Mouse (Mus musculus) megakaryocyte progenitor cell, adult 5-6 weeks (primary cell): ENCODE measurements around the gene Dera. TPM values are rescaled to one million over a fixed set of nuclear protein-coding genes. Genes with fewer than 3 reads are reported as not detected.
"Not testable (repeated sequence)": the region's sequence is repeated elsewhere in the genome, so short reads cannot be mapped to it uniquely, and the experiment has no call there.

Source experiments
- ATAC-seq: replicated peaks from 2 replicates; pipeline ENCODE4 v1.8.0; 2016; ENCODE audit warnings: mild to moderate bottlenecking, moderate TSS enrichment, inconsistent platforms; ENCODE audit not compliant: poor library complexity
- total RNA-seq, 2 experiments: library from RNA; stranded (forward) in 1 of 2; stranded (reverse) in 1 of 2; fragments of 157-497, 149-512 nt in 1 of 2; fragments of 200-1000 nt in 1 of 2; gene quantifications; 2 replicates each; pipeline versions ENCODE4 v1.2.3 to v1.2.4; 2015 to 2017

The Dera gene
- total RNA-seq (2015) (55.1 and 55.4 TPM in 2 replicates), total RNA-seq (2017) (58.5 and 71.7 TPM in 2 replicates)

GRCm38 (mm10) chr6:137754056-137754856, at the start of gene Dera:
Gene Dera (plus strand): TSS chr6:137754546.
- peak; percentile 95 for ATAC-seq

- ATAC-seq, result no peak
Measured at GRCm38 (mm10) chr6:137706209-137706608, 48.1 kb upstream of the Dera start.

- not testable (repeated sequence) for ATAC-seq
Measured at GRCm38 (mm10) chr6:137708726-137709405, 45.5 kb upstream of the Dera start.

GRCm38 (mm10) chr6:137710179-137711037, 43.9 kb upstream of the Dera start:
- no peak for ATAC-seq

DNA sequence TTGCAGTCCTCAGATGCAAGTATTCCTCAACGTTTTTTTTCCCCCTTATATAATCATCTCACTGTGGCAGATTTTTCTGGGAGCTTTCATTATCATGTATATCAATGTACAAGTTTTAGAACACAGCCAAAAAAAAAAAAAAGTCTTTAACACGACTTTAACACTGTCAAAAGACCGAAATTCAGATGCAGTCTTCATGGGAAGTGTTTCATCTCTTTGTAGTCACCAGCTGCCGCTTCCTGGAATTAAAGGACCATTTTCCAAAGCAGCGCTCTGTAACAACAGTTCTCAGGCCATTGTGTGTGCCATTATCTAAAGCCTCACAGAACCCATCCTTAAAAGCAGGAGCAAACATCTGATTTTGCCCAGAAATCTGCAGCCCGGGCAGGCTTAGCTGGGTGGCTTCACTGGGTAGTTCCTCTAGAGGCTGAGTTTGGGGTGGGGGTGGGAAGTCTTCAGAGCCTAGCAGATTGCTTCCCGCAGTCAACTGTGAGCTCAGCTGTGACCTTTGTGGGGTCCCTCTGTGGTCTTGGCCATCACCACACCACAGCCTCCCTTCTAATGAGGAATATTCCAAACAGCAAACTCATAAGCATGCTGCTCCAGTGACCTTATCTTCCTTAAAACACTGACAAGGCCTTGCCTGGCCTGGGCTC, 41.6 kb upstream of the Dera start:
- ATAC-seq, result no peak

- no peak for ATAC-seq
Measured at GRCm38 (mm10) chr6:137713310-137713664, 41.1 kb upstream of the Dera start.

GRCm38 (mm10) chr6:137716802-137717201, 37.5 kb upstream of the Dera start:
- ATAC-seq, result 0 out of 2 replicates have a peak, but pooled peaks have one; percentile 9

DNA sequence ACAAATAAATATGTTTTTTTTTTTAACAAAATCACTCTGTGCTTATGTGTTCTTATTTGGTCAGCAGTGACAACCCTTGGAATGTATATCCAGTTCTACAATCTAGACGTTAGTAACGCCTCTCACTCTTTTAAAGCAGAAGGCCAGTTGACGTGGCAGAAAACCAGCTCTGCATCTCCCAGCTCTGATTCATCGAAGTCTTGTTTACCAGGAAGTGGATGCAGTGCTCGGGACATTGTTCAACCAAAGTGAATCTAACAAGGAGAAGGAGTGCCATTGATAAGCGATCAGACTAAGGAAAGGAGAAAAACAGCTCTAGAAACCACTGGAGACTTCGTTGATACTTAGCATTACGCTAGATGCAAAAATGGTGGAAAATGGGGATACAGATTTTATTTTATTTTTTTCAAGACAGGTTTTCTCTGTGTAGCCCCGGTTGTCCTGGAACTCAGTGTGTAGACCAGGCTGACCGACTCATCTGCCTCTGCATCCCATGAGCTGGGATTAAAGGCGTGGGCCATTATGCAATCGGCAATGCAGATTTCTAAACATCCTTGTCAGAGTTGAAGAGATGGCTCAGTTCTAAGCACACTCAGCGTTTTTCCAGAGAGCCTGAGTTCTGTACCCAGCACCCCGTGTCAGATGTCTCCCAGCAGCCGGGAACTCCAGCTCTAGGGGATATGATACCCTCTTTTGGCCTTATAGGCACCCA, 32.0 kb upstream of the Dera start:
- ATAC-seq, result peak; percentile 29; the same call in 1 of the 2 replicates

DNA sequence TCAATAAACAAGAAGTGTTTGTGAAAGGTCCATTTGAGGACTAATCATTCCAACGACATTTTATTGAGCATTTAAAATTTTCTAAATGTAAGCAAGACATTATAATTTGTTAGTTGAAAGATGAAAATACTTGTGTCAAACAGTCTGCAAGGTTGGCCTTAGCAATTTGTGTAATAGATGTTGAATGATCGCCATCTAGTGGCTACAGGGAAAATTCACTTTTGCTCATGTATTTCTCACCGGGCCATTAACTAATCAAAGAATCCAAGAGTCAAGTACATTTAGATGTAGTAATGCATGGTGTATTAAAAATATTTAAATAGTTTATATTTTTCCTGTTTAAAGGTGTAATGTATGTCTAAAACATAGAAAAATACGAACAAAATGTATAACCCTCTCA, 30.4 kb upstream of the Dera start:
- peak; percentile 92 for ATAC-seq

DNA sequence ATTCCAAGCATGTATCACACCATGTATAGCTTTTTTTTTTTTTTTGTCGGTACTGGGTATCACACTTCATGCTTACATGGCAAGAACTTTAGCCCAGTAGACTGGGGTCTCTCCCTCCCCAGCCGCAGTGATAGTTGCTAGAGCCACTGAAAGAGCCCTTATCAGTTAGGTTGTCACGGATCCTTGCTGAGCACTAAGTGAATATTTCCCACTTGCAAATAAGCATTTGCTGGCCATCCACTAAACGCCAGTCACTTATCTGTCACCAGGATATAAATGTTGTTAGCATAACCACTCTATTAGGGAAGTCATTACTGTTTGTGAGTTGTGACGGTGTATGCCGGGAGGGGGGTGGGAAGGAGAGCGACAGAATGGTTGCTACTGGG, 19.9 kb upstream of the Dera start:
- peak; percentile 56 for ATAC-seq

- peak; percentile 94 for ATAC-seq
Measured at GRCm38 (mm10) chr6:137734846-137735609, 19.3 kb upstream of the Dera start, which contains the start of gene Strap. Gene Strap (plus strand): TSS chr6:137735078.

GRCm38 (mm10) chr6:137735671-137736238, 18.6 kb upstream of the Dera start:
- ATAC-seq, result peak; percentile 2

- peak; percentile 44; the same call in 1 of the 2 replicates for ATAC-seq
Measured at GRCm38 (mm10) chr6:137740972-137741371, 13.4 kb upstream of the Dera start.

GRCm38 (mm10) chr6:137744700-137745099, 9.6 kb upstream of the Dera start:
- no peak for ATAC-seq

GRCm38 (mm10) chr6:137747174-137747928, 7.0 kb upstream of the Dera start:
- peak; percentile 94 for ATAC-seq

- no peak for ATAC-seq
Measured at GRCm38 (mm10) chr6:137751551-137752274, 2.6 kb upstream of the Dera start.

GRCm38 (mm10) chr6:137752275-137752655, 2.1 kb upstream of the Dera start:
- no peak for ATAC-seq

DNA sequence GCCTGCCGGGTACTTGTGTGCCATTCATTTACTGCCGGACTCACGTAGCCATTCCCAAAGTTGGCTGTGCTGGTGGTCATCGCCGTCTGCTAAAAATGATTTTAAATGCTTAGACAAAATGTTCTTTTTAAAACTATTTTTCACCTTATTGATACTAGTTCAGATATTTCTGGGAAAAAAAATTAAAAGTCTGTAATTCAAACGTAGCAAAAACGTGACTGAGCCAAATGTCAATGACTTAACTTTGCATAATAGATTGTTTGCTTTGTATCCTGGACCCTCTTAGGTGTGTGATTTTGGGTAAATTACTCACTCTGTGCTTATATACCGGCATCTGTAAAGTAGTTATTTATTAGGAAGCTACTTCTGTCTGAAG, 499 bp downstream of the Dera start:
- ATAC-seq, result no peak
